Mouse (Mus musculus): ENCODE measurements around the gene Gm11077. TPM values are rescaled to one million over a fixed set of nuclear protein-coding genes. Genes with fewer than 3 reads are reported as not detected.

Gene Gm11077
- total and polyA plus RNA-seq, 2 experiments from 2014 or later = not detected

- ATAC-seq (ENCODE audit: low FRiP score) = no peak
- Histone ChIP-seq H3K4me3 (ENCODE audit: low read depth, low read length) (no peak overlapping the region), H3K27ac (ENCODE audit: low read depth, low read length) (no peak overlapping the region), H3K4me1 (ENCODE audit: insufficient read depth, low read length) (no peaks in the 10 kb centered on the region), H3K36me3 (ENCODE audit: insufficient read depth, low read length) (no peaks in the 10 kb centered on the region), H3K4me2 (ENCODE audit: low read depth, low read length, poor library complexity, severe bottlenecking) (no peak overlapping the region), H3K9ac (replicated peaks; ENCODE audit: low read length, poor library complexity, severe bottlenecking) (no peak overlapping the region), H3K27me3 (ENCODE audit: insufficient read depth, low read length) (no peaks in the 10 kb centered on the region), H3K9me3 (ENCODE audit: low read length) (no peaks in the 10 kb centered on the region; the same call in 1 of the 2 replicates)
- 80% methylated on average over 10 of the region's 10 CpGs for WGBS
- DNase-seq (ENCODE audit: low spot score) = no peak
- TF ChIP-seq CTCF (IDR thresholded peaks at IDR 0.05) = no peak
Observed at GRCm38 (mm10) chr6:140708059-140708458, 21.0 kb upstream of the Gm11077 start.

- H3K27ac ChIP-seq (ENCODE audit: low read depth, low read length) = no peak overlapping the region
- H3K4me3 ChIP-seq (ENCODE audit: low read depth, low read length) = no peak overlapping the region
- WGBS = 62% methylated on average over 6 of the region's 6 CpGs
- H3K27me3 ChIP-seq (ENCODE audit: insufficient read depth, low read length) = no peaks in the 10 kb centered on the region
- peak; percentile 30 for DNase-seq (ENCODE audit: low spot score)
- H3K9ac ChIP-seq (replicated peaks; ENCODE audit: low read length, poor library complexity, severe bottlenecking) = no peak overlapping the region
- no peaks in the 10 kb centered on the region; the same call in 1 of the 2 replicates for H3K9me3 ChIP-seq (ENCODE audit: low read length)
- no peak for ATAC-seq (ENCODE audit: low FRiP score)
- H3K36me3 ChIP-seq (ENCODE audit: insufficient read depth, low read length) = no peaks in the 10 kb centered on the region
- TF ChIP-seq CTCF (IDR thresholded peaks at IDR 0.05) = peak; percentile 63
- H3K4me2 ChIP-seq (ENCODE audit: low read depth, low read length, poor library complexity, severe bottlenecking) = no peak overlapping the region
- no peaks in the 10 kb centered on the region for H3K4me1 ChIP-seq (ENCODE audit: insufficient read depth, low read length)
Observed at GRCm38 (mm10) chr6:140709415-140710107, 19.5 kb upstream of the Gm11077 start.

- Histone ChIP-seq H3K4me1 (ENCODE audit: insufficient read depth, low read length) (no peaks in the 10 kb centered on the region), H3K9me3 (ENCODE audit: low read length) (no peaks in the 10 kb centered on the region), H3K27ac (ENCODE audit: low read depth, low read length) (no peak overlapping the region), H3K36me3 (ENCODE audit: insufficient read depth, low read length) (no peaks in the 10 kb centered on the region), H3K9ac (replicated peaks; ENCODE audit: low read length, poor library complexity, severe bottlenecking) (no peak overlapping the region), H3K27me3 (ENCODE audit: insufficient read depth, low read length) (no peaks in the 10 kb centered on the region), H3K4me3 (ENCODE audit: low read depth, low read length) (no peak overlapping the region), H3K4me2 (ENCODE audit: low read depth, low read length, poor library complexity, severe bottlenecking) (0 out of 2 replicates have a peak overlapping the region, but pooled peaks have one; percentile 7)
- TF ChIP-seq CTCF (IDR thresholded peaks at IDR 0.05) = peak; percentile 92
- DNase-seq (ENCODE audit: low spot score) = peak; percentile 81
- ATAC-seq (ENCODE audit: low FRiP score) = peak; percentile 32; the same call in 1 of the 2 replicates
- WGBS = 3% methylated on average over 11 of the region's 11 CpGs
Observed at GRCm38 (mm10) chr6:140712754-140713153, 16.3 kb upstream of the Gm11077 start.

- Histone ChIP-seq H3K27me3 (ENCODE audit: insufficient read depth, low read length) (no peaks in the 10 kb centered on the region), H3K9ac (replicated peaks; ENCODE audit: low read length, poor library complexity, severe bottlenecking) (no peak overlapping the region), H3K4me1 (ENCODE audit: insufficient read depth, low read length) (no peaks in the 10 kb centered on the region), H3K4me3 (ENCODE audit: low read depth, low read length) (no peak overlapping the region), H3K36me3 (ENCODE audit: insufficient read depth, low read length) (no peaks in the 10 kb centered on the region), H3K27ac (ENCODE audit: low read depth, low read length) (no peak overlapping the region), H3K9me3 (ENCODE audit: low read length) (peaks cover 4% of the 10 kb centered on the region; the same call in 1 of the 2 replicates), H3K4me2 (ENCODE audit: low read depth, low read length, poor library complexity, severe bottlenecking) (no peak overlapping the region)
- peak; percentile 98 for TF ChIP-seq CTCF (IDR thresholded peaks at IDR 0.05)
- ATAC-seq (ENCODE audit: low FRiP score) (peak; percentile 70), DNase-seq (ENCODE audit: low spot score) (peak; percentile 92)
- WGBS = 23% methylated on average over 10 of the region's 10 CpGs
Observed at GRCm38 (mm10) chr6:140714905-140715365, 14.1 kb upstream of the Gm11077 start.

GRCm38 (mm10) chr6:140722058-140722457, 7.0 kb upstream of the Gm11077 start:
- no peaks in the 10 kb centered on the region for H3K27me3 ChIP-seq (ENCODE audit: insufficient read depth, low read length)
- TF ChIP-seq CTCF (IDR thresholded peaks at IDR 0.05) = no peak
- H3K4me2 ChIP-seq (ENCODE audit: low read depth, low read length, poor library complexity, severe bottlenecking) = no peak overlapping the region
- no peaks in the 10 kb centered on the region for H3K36me3 ChIP-seq (ENCODE audit: insufficient read depth, low read length)
- H3K4me3 ChIP-seq (ENCODE audit: low read depth, low read length) = no peak overlapping the region
- DNase-seq (ENCODE audit: low spot score) = no peak
- H3K9me3 ChIP-seq (ENCODE audit: low read length) = peaks cover 4% of the 10 kb centered on the region; the same call in 1 of the 2 replicates
- H3K27ac ChIP-seq (ENCODE audit: low read depth, low read length) = no peak overlapping the region
- no peak overlapping the region for H3K9ac ChIP-seq (replicated peaks; ENCODE audit: low read length, poor library complexity, severe bottlenecking)
- H3K4me1 ChIP-seq (ENCODE audit: insufficient read depth, low read length) = no peaks in the 10 kb centered on the region
- ATAC-seq (ENCODE audit: low FRiP score) = no peak
- WGBS = 82% methylated on average over 10 of the region's 10 CpGs

- H3K27ac ChIP-seq (ENCODE audit: low read depth, low read length) = no peak overlapping the region
- no peaks in the 10 kb centered on the region for H3K36me3 ChIP-seq (ENCODE audit: insufficient read depth, low read length)
- no peak overlapping the region for H3K4me2 ChIP-seq (ENCODE audit: low read depth, low read length, poor library complexity, severe bottlenecking)
- no peak overlapping the region for H3K9ac ChIP-seq (replicated peaks; ENCODE audit: low read length, poor library complexity, severe bottlenecking)
- ATAC-seq (ENCODE audit: low FRiP score) (no peak), DNase-seq (ENCODE audit: low spot score) (no peak)
- H3K9me3 ChIP-seq (ENCODE audit: low read length) = no peaks in the 10 kb centered on the region
- H3K27me3 ChIP-seq (ENCODE audit: insufficient read depth, low read length) = no peaks in the 10 kb centered on the region
- no peak overlapping the region for H3K4me3 ChIP-seq (ENCODE audit: low read depth, low read length)
- WGBS = 59% methylated on average over 6 of the region's 6 CpGs
- TF ChIP-seq CTCF (IDR thresholded peaks at IDR 0.05) = no peak
- H3K4me1 ChIP-seq (ENCODE audit: insufficient read depth, low read length) = no peaks in the 10 kb centered on the region
Observed at GRCm38 (mm10) chr6:140730669-140731401, 1.8 kb downstream of the Gm11077 start.
